Mouse (Mus musculus) embryonic facial prominence, embryonic 13.5 days (tissue): Measurements from ENCODE around the gene Cd34. TPM values are rescaled to one million over a fixed set of nuclear protein-coding genes. Genes with fewer than 3 reads are reported as not detected.

Experiments used
- ATAC-seq: fragments of 200-750 bp; cut with Nextera tagmentation; 2 replicates; pipeline ENCODE4 v1.8.0; 2017; ENCODE audit warnings: low read depth; ENCODE audit not compliant: insufficient number of reproducible peaks, insufficient read depth, low FRiP score, low TSS enrichment
- H3K27ac ChIP-seq: fragments of 300-500 bp; sonication (generic); 2 replicates; pipeline ENCODE4 v1.5.1; 2015; ENCODE audit warnings: moderate library complexity, mild to moderate bottlenecking, inconsistent platforms
- H3K27me3 ChIP-seq: fragments of 300-500 bp; sonication (generic); 2 replicates; pipeline ENCODE4 v1.6.1; 2015; ENCODE audit warnings: mild to moderate bottlenecking, inconsistent platforms
- H3K36me3 ChIP-seq: fragments of 300-500 bp; sonication (generic); 2 replicates; pipeline ENCODE4 v1.6.1; 2015; ENCODE audit warnings: mild to moderate bottlenecking, inconsistent platforms
- H3K4me1 ChIP-seq: fragments of 300-500 bp; sonication (generic); 2 replicates; pipeline ENCODE4 v1.6.1; 2015; ENCODE audit warnings: inconsistent platforms
- H3K4me2 ChIP-seq: fragments of 300-500 bp; sonication (generic); 2 replicates; pipeline ENCODE4 v1.6.1; 2015; ENCODE audit warnings: moderate library complexity, mild to moderate bottlenecking, inconsistent platforms
- H3K4me3 ChIP-seq: fragments of 300-500 bp; sonication (generic); 2 replicates; pipeline ENCODE4 v1.5.1; 2015; ENCODE audit warnings: mild to moderate bottlenecking, inconsistent platforms
- H3K9ac ChIP-seq: fragments of 300-500 bp; sonication (generic); 2 replicates; pipeline ENCODE4 v1.6.1; 2015; ENCODE audit warnings: mild to moderate bottlenecking, inconsistent platforms
- H3K9me3 ChIP-seq: fragments of 300-500 bp; sonication (generic); 2 replicates; pipeline ENCODE4 v1.6.1; 2016; ENCODE audit warnings: inconsistent platforms
- WGBS: fragments of 180-500 bp; shearing (Covaris S2); methylation state at CpG from one replicate; pipeline ENCODE4 v1.1.7; 2015; ENCODE audit warnings: mixed read lengths; 5-methylcytosine and 5-hydroxymethylcytosine counted together
- polyA plus RNA-seq: library from polyadenylated mRNA; unstranded; fragments of >200 nt; fragmentation: Nextera tagmentation; extraction: Ambion mirVana; gene quantifications from 2 replicates; pipeline ENCODE4 v1.2.1, GENCODE M21; 2015

Cd34 gene
- 60.5 and 62.9 TPM in 2 replicates for polyA plus RNA-seq

GRCm38 (mm10) chr1:194938715-194939114 is at the start of gene Cd34:
Cd34 (plus strand) TSS chr1:194938819.
- H3K9me3 ChIP-seq: no peaks in the 10 kb centered on the region
- H3K4me2 ChIP-seq: peak within 1 kb of the TSS; percentile 90
- under 1% methylated on average over 26 of the region's 26 CpGs for WGBS
- H3K36me3 ChIP-seq: no peaks in the 10 kb centered on the region
- no peak within 1 kb of the TSS for H3K27ac ChIP-seq
- H3K4me1 ChIP-seq: peaks cover 12% of the 10 kb centered on the region; the same call in 1 of the 2 replicates
- H3K4me3 ChIP-seq: peak within 1 kb of the TSS; percentile 55
- peaks cover 8% of the 10 kb centered on the region; the same call in 1 of the 2 replicates for H3K27me3 ChIP-seq
- peak within 1 kb of the TSS; percentile 74 for H3K9ac ChIP-seq
- ATAC-seq: peak; percentile 74; the same call in 1 of the 2 replicates

- Histone ChIP-seq H3K27ac (no peak overlapping the region), H3K4me1 (no peaks in the 10 kb centered on the region), H3K9ac (no peak overlapping the region), H3K9me3 (no peaks in the 10 kb centered on the region), H3K4me3 (no peak overlapping the region), H3K4me2 (no peak overlapping the region), H3K36me3 (no peaks in the 10 kb centered on the region), H3K27me3 (no peaks in the 10 kb centered on the region)
- no peak for ATAC-seq
- WGBS: 61% methylated on average over 1 of the region's 1 CpGs
Measured at GRCm38 (mm10) chr1:194894513-194894912, 44.1 kb upstream of the Cd34 start.

GRCm38 (mm10) chr1:194895287-194895686 is 43.3 kb upstream of the Cd34 start:
- Histone ChIP-seq H3K4me2 (no peak overlapping the region), H3K9ac (no peak overlapping the region), H3K4me1 (no peaks in the 10 kb centered on the region), H3K9me3 (no peaks in the 10 kb centered on the region), H3K4me3 (no peak overlapping the region), H3K27me3 (no peaks in the 10 kb centered on the region), H3K27ac (no peak overlapping the region), H3K36me3 (no peaks in the 10 kb centered on the region)
- 75% methylated on average over 3 of the region's 3 CpGs for WGBS
- no peak for ATAC-seq

GRCm38 (mm10) chr1:194901075-194901474 is 37.5 kb upstream of the Cd34 start:
- H3K36me3 ChIP-seq: no peaks in the 10 kb centered on the region
- no peak overlapping the region for H3K4me3 ChIP-seq
- no peaks in the 10 kb centered on the region for H3K27me3 ChIP-seq
- ATAC-seq: no peak
- H3K9ac ChIP-seq: no peak overlapping the region
- H3K9me3 ChIP-seq: no peaks in the 10 kb centered on the region
- H3K4me2 ChIP-seq: no peak overlapping the region
- no peaks in the 10 kb centered on the region for H3K4me1 ChIP-seq
- no peak overlapping the region for H3K27ac ChIP-seq

GRCm38 (mm10) chr1:194901826-194902225 is 36.8 kb upstream of the Cd34 start:
- Histone ChIP-seq H3K27me3 (no peaks in the 10 kb centered on the region), H3K4me2 (no peak overlapping the region), H3K4me3 (no peak overlapping the region), H3K9ac (no peak overlapping the region), H3K9me3 (no peaks in the 10 kb centered on the region), H3K36me3 (no peaks in the 10 kb centered on the region), H3K27ac (no peak overlapping the region), H3K4me1 (no peaks in the 10 kb centered on the region)
- ATAC-seq: no peak
- WGBS: 65% methylated on average over 1 of the region's 1 CpGs

- no peak for ATAC-seq
- no peaks in the 10 kb centered on the region for H3K36me3 ChIP-seq
- H3K27ac ChIP-seq: no peak overlapping the region
- no peak overlapping the region for H3K4me2 ChIP-seq
- H3K4me1 ChIP-seq: no peaks in the 10 kb centered on the region
- no peak overlapping the region for H3K9ac ChIP-seq
- H3K9me3 ChIP-seq: no peaks in the 10 kb centered on the region
- no peak overlapping the region for H3K4me3 ChIP-seq
- H3K27me3 ChIP-seq: no peaks in the 10 kb centered on the region
Measured at GRCm38 (mm10) chr1:194908956-194909355, 29.7 kb upstream of the Cd34 start.

- no peak for ATAC-seq
- 47% methylated on average over 1 of the region's 1 CpGs for WGBS
- no peaks in the 10 kb centered on the region for H3K27me3 ChIP-seq
Measured at GRCm38 (mm10) chr1:194925753-194926350, 12.8 kb upstream of the Cd34 start.

GRCm38 (mm10) chr1:194927887-194928286 is 10.7 kb upstream of the Cd34 start:
- Histone ChIP-seq H3K9ac (no peak overlapping the region), H3K4me2 (no peak overlapping the region), H3K4me3 (no peak overlapping the region), H3K36me3 (no peaks in the 10 kb centered on the region), H3K9me3 (no peaks in the 10 kb centered on the region), H3K27ac (no peak overlapping the region), H3K27me3 (no peaks in the 10 kb centered on the region), H3K4me1 (peaks cover 24% of the 10 kb centered on the region)
- ATAC-seq: 0 out of 2 replicates have a peak, but pooled peaks have one; percentile 43
- 28% methylated on average over 3 of the region's 3 CpGs for WGBS

More at GRCm38 (mm10) chr1:194925753-194926350, 12.8 kb upstream of the Cd34 start:
- H3K9me3 ChIP-seq: no peaks in the 10 kb centered on the region
- H3K27ac ChIP-seq: no peak overlapping the region
- no peak overlapping the region for H3K9ac ChIP-seq
- H3K36me3 ChIP-seq: no peaks in the 10 kb centered on the region
- H3K4me1 ChIP-seq: peaks cover 17% of the 10 kb centered on the region
- H3K4me2 ChIP-seq: no peak overlapping the region
- H3K4me3 ChIP-seq: no peak overlapping the region

- Histone ChIP-seq H3K9me3 (no peaks in the 10 kb centered on the region), H3K4me3 (no peak overlapping the region), H3K4me1 (peaks cover 24% of the 10 kb centered on the region), H3K9ac (no peak overlapping the region), H3K27me3 (no peaks in the 10 kb centered on the region), H3K4me2 (no peak overlapping the region), H3K36me3 (no peaks in the 10 kb centered on the region), H3K27ac (peak overlapping the region; percentile 62)
- WGBS: 38% methylated on average over 2 of the region's 2 CpGs
- ATAC-seq: no peak
Measured at GRCm38 (mm10) chr1:194929275-194929971, 9.2 kb upstream of the Cd34 start.

- peak; percentile 62; the same call in 1 of the 2 replicates for ATAC-seq
- no peaks in the 10 kb centered on the region for H3K36me3 ChIP-seq
- no peak overlapping the region for H3K4me2 ChIP-seq
- H3K4me3 ChIP-seq: no peak overlapping the region
- no peaks in the 10 kb centered on the region for H3K9me3 ChIP-seq
- H3K27me3 ChIP-seq: no peaks in the 10 kb centered on the region
- H3K4me1 ChIP-seq: peaks cover 24% of the 10 kb centered on the region
- no peak overlapping the region for H3K9ac ChIP-seq
- 9% methylated on average over 1 of the region's 1 CpGs for WGBS
- H3K27ac ChIP-seq: peak overlapping the region; percentile 73
Measured at GRCm38 (mm10) chr1:194929972-194930355, 8.7 kb upstream of the Cd34 start.

GRCm38 (mm10) chr1:194930706-194931105 is 7.9 kb upstream of the Cd34 start:
- no peaks in the 10 kb centered on the region for H3K9me3 ChIP-seq
- peaks cover 24% of the 10 kb centered on the region for H3K4me1 ChIP-seq
- no peak overlapping the region for H3K4me3 ChIP-seq
- H3K27ac ChIP-seq: peak overlapping the region; percentile 73
- no peak overlapping the region for H3K9ac ChIP-seq
- no peaks in the 10 kb centered on the region for H3K36me3 ChIP-seq
- H3K4me2 ChIP-seq: no peak overlapping the region
- no peak for ATAC-seq
- no peaks in the 10 kb centered on the region for H3K27me3 ChIP-seq

GRCm38 (mm10) chr1:194935351-194935750 is 3.3 kb upstream of the Cd34 start:
- no peaks in the 10 kb centered on the region for H3K36me3 ChIP-seq
- H3K4me2 ChIP-seq: no peak overlapping the region
- H3K9ac ChIP-seq: no peak overlapping the region
- whole genome bisulfite sequencing: 34% methylated on average over 1 of the region's 1 CpGs
- H3K27me3 ChIP-seq: peaks cover 8% of the 10 kb centered on the region; the same call in 1 of the 2 replicates
- H3K4me3 ChIP-seq: no peak overlapping the region
- H3K9me3 ChIP-seq: no peaks in the 10 kb centered on the region
- H3K27ac ChIP-seq: no peak overlapping the region
- H3K4me1 ChIP-seq: peaks cover 20% of the 10 kb centered on the region
- no peak for ATAC-seq
